Mouse (Mus musculus): ENCODE measurements around the gene Olfr123. TPM values are rescaled to one million over a fixed set of nuclear protein-coding genes. Genes with fewer than 3 reads are reported as not detected.

The Olfr123 gene
- polyA plus RNA-seq (2014; fragmentation: Illumina TruSeq; extraction: RNeasy Lipid Tissue Mini Kit (QIAGEN cat#74804)): not detected

DNA sequence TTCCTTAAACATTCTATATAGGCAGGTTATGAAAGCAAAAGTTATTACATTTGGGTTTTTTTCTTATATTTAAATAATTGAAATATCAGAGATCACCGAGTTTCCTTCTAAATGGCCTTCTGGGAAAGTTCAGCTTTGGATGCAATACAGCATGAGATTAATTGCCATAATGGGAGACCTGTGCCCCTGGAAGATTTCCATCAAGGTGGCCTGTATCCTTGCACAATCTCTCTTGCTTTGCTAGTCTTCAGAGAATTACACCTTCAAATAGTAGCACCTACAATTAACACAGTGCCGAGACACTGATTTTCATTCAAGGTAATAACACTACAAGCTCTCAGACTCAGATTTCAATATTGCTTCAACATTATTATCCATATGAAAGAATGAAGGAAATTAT, at the start of gene Olfr123:
TSS of gene Olfr123 (plus strand) at position 301 of the 400 bp plus-strand sequence.

DNA sequence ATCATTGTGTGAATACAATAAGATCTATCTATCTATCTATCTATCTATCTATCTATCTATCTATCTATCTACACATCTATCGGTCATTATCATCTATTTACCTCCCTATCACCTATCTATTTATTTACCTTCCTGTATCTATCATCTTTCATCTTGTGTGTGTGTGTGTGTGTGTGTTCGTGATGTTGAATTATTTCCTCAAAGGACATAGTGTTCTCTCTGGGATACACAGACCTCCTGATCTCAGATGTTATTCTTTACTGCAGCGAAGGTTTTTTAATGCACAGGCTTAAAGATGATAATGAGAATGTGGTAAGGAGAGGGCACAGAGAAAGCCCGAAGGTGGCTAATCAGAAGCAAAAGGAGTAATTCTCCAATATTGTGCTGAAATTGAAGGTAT, 25.0 kb upstream of the Olfr123 start, which contains the start of gene Olfr122:
TSS of gene Olfr122 (plus strand) at position 301 of the 400 bp plus-strand sequence.

DNA sequence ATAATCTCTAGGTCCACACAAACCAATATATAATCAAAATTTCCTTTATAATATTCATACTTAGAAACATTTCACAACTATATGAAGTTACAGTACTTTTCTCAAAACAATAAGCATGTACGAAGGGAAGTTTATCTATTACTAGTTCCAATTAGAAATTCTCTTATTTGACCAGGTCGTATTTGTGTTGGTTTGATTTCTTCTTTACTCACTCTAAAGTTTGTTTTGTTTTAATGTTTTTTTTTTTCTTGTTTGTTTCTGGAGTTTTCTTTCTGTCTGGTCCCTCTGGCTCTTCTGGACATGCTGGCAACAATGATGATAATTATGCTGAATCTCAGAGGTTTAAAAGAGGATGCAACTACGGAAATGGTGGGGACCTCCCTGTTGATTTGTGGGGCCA, 6.3 kb downstream of the Olfr123 start, which contains the start of gene Olfr124:
TSS of gene Olfr124 (plus strand) at position 301 of the 400 bp plus-strand sequence.

DNA sequence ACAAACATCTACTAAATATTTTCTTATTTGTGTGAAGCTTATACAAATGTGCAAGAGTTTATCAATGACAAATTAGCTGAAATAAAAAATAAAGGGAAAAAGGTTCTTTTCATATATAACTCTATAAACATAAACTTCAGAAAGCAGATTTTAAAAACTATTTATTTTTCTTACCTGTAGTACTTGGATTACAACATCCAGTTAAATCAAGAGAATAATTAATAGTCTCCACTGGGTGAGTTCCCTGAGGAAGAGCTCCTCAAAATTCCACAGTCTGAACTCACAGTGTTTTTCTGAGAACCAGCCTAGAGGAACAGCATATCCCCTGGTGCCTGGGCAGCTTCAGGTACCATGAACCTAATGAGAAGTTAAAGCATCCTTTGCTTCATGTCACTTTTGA, 39.3 kb downstream of the Olfr123 start, which contains the start of gene Olfr125:
TSS of gene Olfr125 (plus strand) at position 301 of the 400 bp plus-strand sequence.

DNA sequence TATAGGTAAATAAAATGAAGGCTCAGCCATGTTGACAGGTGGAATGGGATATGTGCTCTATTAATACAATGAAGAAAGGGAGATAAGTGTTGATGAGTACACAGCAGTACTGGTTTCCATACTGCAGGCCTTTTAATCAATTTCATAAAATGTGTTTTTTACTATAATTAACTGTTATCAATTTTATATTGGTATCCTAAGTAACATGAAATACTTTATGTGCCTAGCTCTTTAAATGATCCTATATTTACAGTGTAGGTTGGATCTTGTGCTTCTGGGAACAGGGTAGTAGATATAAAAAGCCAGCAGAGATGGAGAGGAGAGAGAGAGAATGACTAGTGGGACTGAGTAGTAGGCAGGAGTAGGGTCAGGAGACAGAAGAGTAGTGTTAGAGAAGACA, 53.9 kb downstream of the Olfr123 start, which contains the start of gene Olfr126:
TSS of gene Olfr126 (plus strand) at position 301 of the 400 bp plus-strand sequence.

Other genes starting within 250 kb of the Olfr123 start
- not detected for gene Olfr112, start 224.1 kb upstream of the Olfr123 start, polyA plus RNA-seq (2014; fragmentation: Illumina TruSeq; extraction: RNeasy Lipid Tissue Mini Kit (QIAGEN cat#74804))
- gene Olfr113, start 215.9 kb upstream of the Olfr123 start, polyA plus RNA-seq (2014; fragmentation: Illumina TruSeq; extraction: RNeasy Lipid Tissue Mini Kit (QIAGEN cat#74804)): not detected
- not detected for gene Olfr114, start 200.8 kb upstream of the Olfr123 start, polyA plus RNA-seq (2014; fragmentation: Illumina TruSeq; extraction: RNeasy Lipid Tissue Mini Kit (QIAGEN cat#74804))
- not detected for gene Olfr115, start 166.4 kb upstream of the Olfr123 start, polyA plus RNA-seq (2014; fragmentation: Illumina TruSeq; extraction: RNeasy Lipid Tissue Mini Kit (QIAGEN cat#74804))
- gene Olfr116, start 166.3 kb upstream of the Olfr123 start, polyA plus RNA-seq (2014; fragmentation: Illumina TruSeq; extraction: RNeasy Lipid Tissue Mini Kit (QIAGEN cat#74804)): not detected
- gene Olfr117, start 129.7 kb upstream of the Olfr123 start, polyA plus RNA-seq (2014; fragmentation: Illumina TruSeq; extraction: RNeasy Lipid Tissue Mini Kit (QIAGEN cat#74804)): not detected
- gene Olfr118, start 126.5 kb upstream of the Olfr123 start, polyA plus RNA-seq (2014; fragmentation: Illumina TruSeq; extraction: RNeasy Lipid Tissue Mini Kit (QIAGEN cat#74804)): not detected
- not detected for gene Olfr119, start 97.0 kb upstream of the Olfr123 start, polyA plus RNA-seq (2014; fragmentation: Illumina TruSeq; extraction: RNeasy Lipid Tissue Mini Kit (QIAGEN cat#74804))
- not detected for gene Olfr120, start 71.7 kb upstream of the Olfr123 start, polyA plus RNA-seq (2014; fragmentation: Illumina TruSeq; extraction: RNeasy Lipid Tissue Mini Kit (QIAGEN cat#74804))
- gene Olfr121, start 44.7 kb upstream of the Olfr123 start, polyA plus RNA-seq (2014; fragmentation: Illumina TruSeq; extraction: RNeasy Lipid Tissue Mini Kit (QIAGEN cat#74804)): not detected
- not detected for gene Olfr122, start 24.9 kb upstream of the Olfr123 start, polyA plus RNA-seq (2014; fragmentation: Illumina TruSeq; extraction: RNeasy Lipid Tissue Mini Kit (QIAGEN cat#74804))
- gene Olfr124, start 6.4 kb downstream of the Olfr123 start, polyA plus RNA-seq (2014; fragmentation: Illumina TruSeq; extraction: RNeasy Lipid Tissue Mini Kit (QIAGEN cat#74804)): not detected
- not detected for gene Olfr125, start 39.4 kb downstream of the Olfr123 start, polyA plus RNA-seq (2014; fragmentation: Illumina TruSeq; extraction: RNeasy Lipid Tissue Mini Kit (QIAGEN cat#74804))
- not detected for gene Olfr126, start 54.0 kb downstream of the Olfr123 start, polyA plus RNA-seq (2014; fragmentation: Illumina TruSeq; extraction: RNeasy Lipid Tissue Mini Kit (QIAGEN cat#74804))
- not detected for gene Olfr127, start 106.9 kb downstream of the Olfr123 start, polyA plus RNA-seq (2014; fragmentation: Illumina TruSeq; extraction: RNeasy Lipid Tissue Mini Kit (QIAGEN cat#74804))
- gene Olfr128, start 127.0 kb downstream of the Olfr123 start, polyA plus RNA-seq (2014; fragmentation: Illumina TruSeq; extraction: RNeasy Lipid Tissue Mini Kit (QIAGEN cat#74804)): not detected
- not detected for gene Olfr761, start 159.6 kb downstream of the Olfr123 start, polyA plus RNA-seq (2014; fragmentation: Illumina TruSeq; extraction: RNeasy Lipid Tissue Mini Kit (QIAGEN cat#74804))